ENCODE assay signal across 9 mouse cellular contexts in genomic region chr3:9200156-9200555, GRCm38 (mm10).
A peak's percentile ranks its signal among the peaks of the same experiment; 100 is the strongest.
DNase-seq lines count a peak whose midpoint lies in the region; ATAC-seq and TF ChIP-seq lines count a peak whose summit lies in the region.
"Had no signal": no experiment of that assay in that cellular context is flagged by ENCODE, and none has a peak within 500 bp of the region (broad histone marks: within the 10 kb centered on the region; RNA-seq: fewer than 3 reads in every experiment).

No protein-coding gene starts in this region.

- DNase-seq in cerebellum, postnatal 14 days = peak; percentile 35 to 46
- DNase-seq in cerebellum, adult 9-10 months = no peak
- peak; percentile 39 for DNase-seq in right cerebral cortex, adult 18-20 months
- DNase-seq in right cerebral cortex, postnatal 14 days = no peak
- peak; percentile 45 to 90 for DNase-seq in layer of hippocampus, postnatal 14 days (ENCODE audit: low spot score in 2 of 2)
- peak; percentile 38 to 43 for DNase-seq in right cerebral cortex, postnatal 36 days (ENCODE audit: low spot score in 2 of 2)
- no peak for DNase-seq in cerebellum, adult 9-11 months

- H3K36me3 ChIP-seq in intestine, postnatal 0 days (ENCODE audit: control insufficient read depth, insufficient read depth) = no peaks in the 10 kb centered on the region

- H3K4me3 ChIP-seq in intestine, postnatal 0 days (ENCODE audit: low read depth, low read length) = no peak overlapping the region
- H3K4me3 ChIP-seq: myocyte had no signal

- no peak for TF ChIP-seq CTCF in intestine, postnatal 0 days (IDR thresholded peaks at IDR 0.05; ENCODE audit: low read depth)

- H3K27me3 ChIP-seq in intestine, postnatal 0 days (replicated peaks; ENCODE audit: control insufficient read depth, insufficient read depth, low read length) = no peaks in the 10 kb centered on the region; the same call in 1 of the 2 replicates

- no peak overlapping the region for H3K9ac ChIP-seq in intestine, postnatal 0 days (ENCODE audit: low read depth, low read length)

- no peaks in the 10 kb centered on the region for H3K4me1 ChIP-seq in intestine, postnatal 0 days (replicated peaks; ENCODE audit: control insufficient read depth, insufficient read depth, low read length)

- no peak overlapping the region for H3K27ac ChIP-seq in intestine, postnatal 0 days (ENCODE audit: low read depth, low read length)

- no peak overlapping the region for H3K4me2 ChIP-seq in intestine, postnatal 0 days (replicated peaks; ENCODE audit: low read depth)

- WGBS in intestine, postnatal 0 days = 68% methylated on average over 5 of the region's 5 CpGs

- H3K9me3 ChIP-seq in intestine, postnatal 0 days (ENCODE audit: control insufficient read depth) = no peaks in the 10 kb centered on the region

- no peak for ATAC-seq in intestine, postnatal 0 days

Comparison
In these comparisons a context has a peak if more than half of its experiments do, and no peak if none do; other contexts are left out.
1. DNase-seq: peak in cerebellum, postnatal 14 days (2 of 2), right cerebral cortex, adult 18-20 months (single experiment), layer of hippocampus, postnatal 14 days (2 of 2) and right cerebral cortex, postnatal 36 days (2 of 2); none in cerebellum, adult 9-10 months (single experiment), right cerebral cortex, postnatal 14 days (single experiment) and cerebellum, adult 9-11 months (single experiment).